Mouse (Mus musculus): Measurements from ENCODE around the gene Asb3. TPM values are rescaled to one million over a fixed set of nuclear protein-coding genes. Genes with fewer than 3 reads are reported as not detected.
A peak's percentile ranks its signal among the peaks of the same experiment; 100 is the strongest.
"Not testable (repeated sequence)": the region's sequence is repeated elsewhere in the genome, so short reads cannot be mapped to it uniquely, and the experiment has no call there.

The Asb3 gene
- polyA plus RNA-seq, 1 experiment from 2014 or later, result 28.1 TPM

DNA sequence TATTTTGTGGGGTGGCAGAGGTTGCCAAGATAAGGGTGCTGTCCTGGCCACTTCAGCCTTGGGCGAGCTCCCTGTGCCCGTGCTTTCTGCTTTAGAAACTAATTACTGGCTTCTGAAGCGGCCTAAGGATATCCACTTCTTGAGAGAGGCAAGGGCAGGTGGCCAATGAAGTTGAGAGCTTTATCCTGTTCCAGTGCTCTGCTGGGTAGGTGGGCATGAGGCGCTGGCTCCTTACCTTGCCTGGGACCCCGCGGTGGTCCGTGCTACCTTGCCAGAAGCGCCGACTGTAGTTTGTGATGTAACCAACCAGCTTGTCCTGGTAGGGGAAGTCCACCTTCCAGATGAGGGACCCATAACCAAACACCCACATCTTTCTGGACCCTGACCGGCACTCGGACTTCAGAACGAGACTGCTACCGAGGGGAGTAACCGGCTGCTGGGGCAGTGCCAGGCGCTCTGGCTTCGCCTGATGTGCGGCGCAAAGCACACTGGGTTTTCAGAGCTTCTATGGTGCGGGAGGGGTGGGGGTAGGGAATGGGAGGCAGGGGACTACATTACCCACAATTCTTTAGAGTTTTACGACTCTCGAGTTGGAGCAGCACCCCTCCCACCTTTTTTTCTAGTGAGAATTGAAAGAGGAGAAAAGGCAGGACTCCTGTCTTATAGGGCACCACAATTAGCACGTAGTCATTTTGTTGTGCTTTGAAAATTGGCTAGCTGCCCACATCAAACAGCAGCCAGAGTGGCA lies 100.8 kb downstream of the Asb3 start, which contains the start of gene Chac2:
TSS of gene Chac2 (minus strand) at position 474 of the 748 bp plus-strand sequence.
- WGBS, result 2% methylated on average over 22 of the region's 22 CpGs
- Histone ChIP-seq H3K27me3 (ENCODE audit: control insufficient read depth, insufficient read depth, low read length) (no peaks in the 10 kb centered on the region), H3K9me3 (ENCODE audit: control insufficient read depth, low read length) (no peaks in the 10 kb centered on the region), H3K4me1 (ENCODE audit: control insufficient read depth, insufficient read depth, low read length) (no peaks in the 10 kb centered on the region), H3K36me3 (ENCODE audit: control insufficient read depth, insufficient read depth, low read length) (no peaks in the 10 kb centered on the region), H3K9ac (ENCODE audit: low read length) (peak within 1 kb of the TSS; percentile 72), H3K4me2 (ENCODE audit: low read depth) (peak within 1 kb of the TSS; percentile 55), H3K27ac (ENCODE audit: low read depth, low read length) (no peak within 1 kb of the TSS), H3K4me3 (ENCODE audit: low read depth, low read length) (peak within 1 kb of the TSS; percentile 56)
- DNase-seq (ENCODE audit: low spot score) (peak; percentile 88), ATAC-seq (ENCODE audit: insufficient read depth, low FRiP score, low TSS enrichment) (peak; percentile 98)

GRCm38 (mm10) chr11:30986625-30987017 lies 101.4 kb downstream of the Asb3 start:
- Histone ChIP-seq H3K36me3 (ENCODE audit: control insufficient read depth, insufficient read depth, low read length) (no peaks in the 10 kb centered on the region), H3K27ac (ENCODE audit: low read depth, low read length) (no peak overlapping the region)
- DNase-seq (ENCODE audit: low spot score), result no peak

GRCm38 (mm10) chr11:30996670-30997069 lies 111.5 kb downstream of the Asb3 start:
- no peaks in the 10 kb centered on the region for H3K4me1 ChIP-seq (ENCODE audit: control insufficient read depth, insufficient read depth, low read length)
- ATAC-seq (ENCODE audit: insufficient read depth, low FRiP score, low TSS enrichment) (no peak), DNase-seq (ENCODE audit: low spot score) (no peak)
- 86% methylated on average over 3 of the region's 3 CpGs for WGBS
- H3K9me3 ChIP-seq (ENCODE audit: control insufficient read depth, low read length), result no peaks in the 10 kb centered on the region
- H3K27me3 ChIP-seq (ENCODE audit: control insufficient read depth, insufficient read depth, low read length), result no peaks in the 10 kb centered on the region
- H3K27ac ChIP-seq (ENCODE audit: low read depth, low read length), result no peak overlapping the region
- H3K4me2 ChIP-seq (ENCODE audit: low read depth), result no peak overlapping the region
- H3K9ac ChIP-seq (ENCODE audit: low read length), result no peak overlapping the region
- H3K36me3 ChIP-seq (ENCODE audit: control insufficient read depth, insufficient read depth, low read length), result no peaks in the 10 kb centered on the region
- no peak overlapping the region for H3K4me3 ChIP-seq (ENCODE audit: low read depth, low read length)

More at GRCm38 (mm10) chr11:30986625-30987017, 101.4 kb downstream of the Asb3 start:
- 3% methylated on average over 2 of the region's 2 CpGs for WGBS
- no peaks in the 10 kb centered on the region for H3K9me3 ChIP-seq (ENCODE audit: control insufficient read depth, low read length)
- H3K9ac ChIP-seq (ENCODE audit: low read length), result peak overlapping the region; percentile 29
- peak overlapping the region; percentile 55 for H3K4me2 ChIP-seq (ENCODE audit: low read depth)
- H3K4me1 ChIP-seq (ENCODE audit: control insufficient read depth, insufficient read depth, low read length), result no peaks in the 10 kb centered on the region
- peak; percentile 56 for ATAC-seq (ENCODE audit: insufficient read depth, low FRiP score, low TSS enrichment)
- H3K4me3 ChIP-seq (ENCODE audit: low read depth, low read length), result peak overlapping the region; percentile 56
- no peaks in the 10 kb centered on the region for H3K27me3 ChIP-seq (ENCODE audit: control insufficient read depth, insufficient read depth, low read length)

DNA sequence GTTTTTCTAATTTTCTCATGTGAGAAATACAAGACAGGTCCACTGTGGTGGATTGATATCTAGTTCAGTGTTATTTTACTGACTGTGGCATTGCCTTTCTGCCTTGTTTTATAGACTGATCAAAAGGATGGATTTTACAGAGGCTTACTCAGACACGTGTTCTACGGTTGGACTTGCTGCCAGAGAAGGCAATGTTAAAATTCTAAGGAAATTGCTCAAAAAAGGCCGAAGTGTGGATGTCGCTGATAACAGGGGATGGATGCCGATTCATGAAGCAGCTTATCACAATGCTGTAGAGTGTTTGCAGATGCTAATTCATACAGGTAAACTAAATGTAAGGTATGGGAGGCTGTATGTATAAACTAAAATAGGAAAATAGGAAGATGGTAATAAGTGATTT lies 113.0 kb downstream of the Asb3 start:
- H3K27ac ChIP-seq (ENCODE audit: low read depth, low read length), result no peak overlapping the region
- H3K4me2 ChIP-seq (ENCODE audit: low read depth), result no peak overlapping the region
- WGBS, result 91% methylated on average over 5 of the region's 5 CpGs
- ATAC-seq (ENCODE audit: insufficient read depth, low FRiP score, low TSS enrichment) (no peak), DNase-seq (ENCODE audit: low spot score) (no peak)
- no peak overlapping the region for H3K4me3 ChIP-seq (ENCODE audit: low read depth, low read length)
- no peaks in the 10 kb centered on the region for H3K27me3 ChIP-seq (ENCODE audit: control insufficient read depth, insufficient read depth, low read length)
- H3K4me1 ChIP-seq (ENCODE audit: control insufficient read depth, insufficient read depth, low read length), result no peaks in the 10 kb centered on the region
- no peak overlapping the region for H3K9ac ChIP-seq (ENCODE audit: low read length)
- no peaks in the 10 kb centered on the region for H3K9me3 ChIP-seq (ENCODE audit: control insufficient read depth, low read length)
- no peaks in the 10 kb centered on the region for H3K36me3 ChIP-seq (ENCODE audit: control insufficient read depth, insufficient read depth, low read length)

- Histone ChIP-seq H3K4me2 (ENCODE audit: low read depth) (no peak overlapping the region), H3K4me1 (ENCODE audit: control insufficient read depth, insufficient read depth, low read length) (no peaks in the 10 kb centered on the region), H3K4me3 (ENCODE audit: low read depth, low read length) (no peak overlapping the region), H3K27me3 (ENCODE audit: control insufficient read depth, insufficient read depth, low read length) (no peaks in the 10 kb centered on the region), H3K9ac (ENCODE audit: low read length) (no peak overlapping the region), H3K36me3 (ENCODE audit: control insufficient read depth, insufficient read depth, low read length) (no peaks in the 10 kb centered on the region), H3K27ac (ENCODE audit: low read depth, low read length) (no peak overlapping the region), H3K9me3 (ENCODE audit: control insufficient read depth, low read length) (no peaks in the 10 kb centered on the region)
- DNase-seq (ENCODE audit: low spot score), result no peak
- 89% methylated on average over 2 of the region's 2 CpGs for WGBS
- ATAC-seq (ENCODE audit: insufficient read depth, low FRiP score, low TSS enrichment), result no peak
These were observed 113.5 kb downstream of the Asb3 start for GRCm38 (mm10) chr11:30998704-30999103.

- Histone ChIP-seq H3K9ac (ENCODE audit: low read length) (no peak overlapping the region), H3K27me3 (ENCODE audit: control insufficient read depth, insufficient read depth, low read length) (no peaks in the 10 kb centered on the region), H3K4me1 (ENCODE audit: control insufficient read depth, insufficient read depth, low read length) (no peaks in the 10 kb centered on the region), H3K9me3 (ENCODE audit: control insufficient read depth, low read length) (no peaks in the 10 kb centered on the region), H3K27ac (ENCODE audit: low read depth, low read length) (no peak overlapping the region), H3K4me3 (ENCODE audit: low read depth, low read length) (no peak overlapping the region), H3K4me2 (ENCODE audit: low read depth) (no peak overlapping the region), H3K36me3 (ENCODE audit: control insufficient read depth, insufficient read depth, low read length) (no peaks in the 10 kb centered on the region)
- DNase-seq (ENCODE audit: low spot score) (no peak), ATAC-seq (ENCODE audit: insufficient read depth, low FRiP score, low TSS enrichment) (no peak)
- WGBS, result 89% methylated on average over 2 of the region's 2 CpGs
These were observed 114.8 kb downstream of the Asb3 start for GRCm38 (mm10) chr11:31000028-31000427.

GRCm38 (mm10) chr11:31001169-31001908 lies 116.1 kb downstream of the Asb3 start:
- Histone ChIP-seq H3K4me2 (ENCODE audit: low read depth) (no peak overlapping the region), H3K27ac (ENCODE audit: low read depth, low read length) (no peak overlapping the region), H3K4me3 (ENCODE audit: low read depth, low read length) (no peak overlapping the region), H3K9ac (ENCODE audit: low read length) (no peak overlapping the region), H3K27me3 (ENCODE audit: control insufficient read depth, insufficient read depth, low read length) (no peaks in the 10 kb centered on the region), H3K4me1 (ENCODE audit: control insufficient read depth, insufficient read depth, low read length) (no peaks in the 10 kb centered on the region), H3K9me3 (ENCODE audit: control insufficient read depth, low read length) (no peaks in the 10 kb centered on the region), H3K36me3 (ENCODE audit: control insufficient read depth, insufficient read depth, low read length) (no peaks in the 10 kb centered on the region)
- ATAC-seq (ENCODE audit: insufficient read depth, low FRiP score, low TSS enrichment) (no peak), DNase-seq (ENCODE audit: low spot score) (no peak)
- 91% methylated on average over 4 of the region's 4 CpGs for WGBS

- H3K27me3 ChIP-seq (ENCODE audit: control insufficient read depth, insufficient read depth, low read length); H3K27ac ChIP-seq (ENCODE audit: low read depth, low read length); DNase-seq (ENCODE audit: low spot score); H3K9ac ChIP-seq (ENCODE audit: low read length); H3K4me3 ChIP-seq (ENCODE audit: low read depth, low read length); ATAC-seq (ENCODE audit: insufficient read depth, low FRiP score, low TSS enrichment); H3K4me2 ChIP-seq (ENCODE audit: low read depth); H3K9me3 ChIP-seq (ENCODE audit: control insufficient read depth, low read length); H3K36me3 ChIP-seq (ENCODE audit: control insufficient read depth, insufficient read depth, low read length); H3K4me1 ChIP-seq (ENCODE audit: control insufficient read depth, insufficient read depth, low read length): not testable (repeated sequence)
- 77% methylated on average over 1 of the region's 1 CpGs for WGBS
These were observed 124.5 kb downstream of the Asb3 start for GRCm38 (mm10) chr11:31009668-31010067.

- not testable (repeated sequence) for H3K4me3 ChIP-seq (ENCODE audit: low read depth, low read length); DNase-seq (ENCODE audit: low spot score); H3K9me3 ChIP-seq (ENCODE audit: control insufficient read depth, low read length); H3K27ac ChIP-seq (ENCODE audit: low read depth, low read length); ATAC-seq (ENCODE audit: insufficient read depth, low FRiP score, low TSS enrichment); H3K27me3 ChIP-seq (ENCODE audit: control insufficient read depth, insufficient read depth, low read length); H3K36me3 ChIP-seq (ENCODE audit: control insufficient read depth, insufficient read depth, low read length); H3K4me1 ChIP-seq (ENCODE audit: control insufficient read depth, insufficient read depth, low read length); H3K4me2 ChIP-seq (ENCODE audit: low read depth); H3K9ac ChIP-seq (ENCODE audit: low read length)
- WGBS, result 66% methylated on average over 15 of the region's 15 CpGs
These were observed 132.2 kb downstream of the Asb3 start for GRCm38 (mm10) chr11:31017466-31017865.
